Mouse (Mus musculus): Measurements from ENCODE around the gene Cdh22. TPM values are rescaled to one million over a fixed set of nuclear protein-coding genes. Genes with fewer than 3 reads are reported as not detected.

Gene Cdh22
- total RNA-seq, 2 experiments from 2014 or later = 50.3 to 58.7 TPM

DNA sequence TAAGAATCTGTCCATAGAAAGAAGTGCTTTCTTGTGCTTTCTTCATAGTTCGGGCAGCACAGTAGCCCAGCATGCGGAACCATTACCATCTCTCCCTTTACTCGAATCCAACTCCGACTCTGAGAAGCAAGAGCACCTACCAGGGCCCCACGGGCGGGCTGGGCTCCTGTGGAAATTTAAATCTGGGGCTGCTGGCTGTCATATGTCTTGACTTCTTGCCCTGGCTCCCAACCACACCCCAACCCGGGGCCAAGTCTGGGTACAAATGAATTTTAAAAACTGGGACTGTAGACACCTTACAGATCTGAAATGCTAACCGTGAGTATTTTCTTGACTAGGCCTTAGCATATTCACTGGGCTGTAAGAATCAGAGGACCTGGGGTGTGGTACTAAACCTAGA is 18.6 kb upstream of the Cdh22 start:
- DNase-seq (ENCODE audit: low spot score in 2 of 2) = no peak
- intact Hi-C loops (cut with DNase I) = no loop called here

DNA sequence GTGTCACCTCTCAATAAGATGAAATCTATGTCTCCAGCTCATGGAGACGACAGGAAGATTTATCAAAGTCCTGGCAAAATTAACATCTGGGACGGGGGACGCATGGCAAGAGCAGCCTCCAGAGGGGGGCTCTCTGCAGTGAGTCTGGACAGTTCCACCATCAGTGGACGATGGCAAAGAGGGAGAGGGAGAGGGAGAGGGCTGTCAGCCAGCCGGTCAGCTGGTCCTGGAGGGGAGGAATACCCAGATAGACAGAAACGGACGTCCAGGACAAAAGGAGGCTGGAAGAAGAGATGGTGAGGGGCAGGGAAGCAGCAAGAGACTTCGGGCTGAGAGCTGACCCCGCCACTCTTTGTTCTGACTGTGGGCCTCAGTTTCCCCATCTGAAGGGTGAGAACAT is 18.1 kb upstream of the Cdh22 start:
- no peak for DNase-seq (ENCODE audit: low spot score in 2 of 2)
- intact Hi-C loops (cut with DNase I) = no loop called here

DNA sequence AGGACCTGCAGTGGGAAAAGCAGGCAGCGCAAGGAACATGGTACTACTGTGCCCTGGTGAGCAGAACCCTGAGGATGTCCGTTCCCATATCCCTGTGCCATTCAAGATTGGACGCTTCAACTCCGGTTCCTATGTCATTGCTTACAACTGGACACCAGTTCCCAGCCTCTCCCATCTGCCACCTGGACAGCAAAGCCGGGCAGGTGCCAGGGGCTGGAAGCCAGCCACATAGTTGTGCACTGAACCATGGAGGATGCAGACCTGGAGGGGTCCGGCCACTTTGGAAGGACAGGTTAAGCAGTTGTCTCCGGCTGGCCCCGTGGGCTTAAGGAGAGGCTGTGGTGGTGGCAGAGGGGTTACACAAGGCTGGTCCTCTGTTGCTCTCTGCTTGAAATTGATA is 17.7 kb upstream of the Cdh22 start:
- no peak for DNase-seq (ENCODE audit: low spot score in 2 of 2)
- intact Hi-C loops (cut with DNase I) = no loop called here

DNA sequence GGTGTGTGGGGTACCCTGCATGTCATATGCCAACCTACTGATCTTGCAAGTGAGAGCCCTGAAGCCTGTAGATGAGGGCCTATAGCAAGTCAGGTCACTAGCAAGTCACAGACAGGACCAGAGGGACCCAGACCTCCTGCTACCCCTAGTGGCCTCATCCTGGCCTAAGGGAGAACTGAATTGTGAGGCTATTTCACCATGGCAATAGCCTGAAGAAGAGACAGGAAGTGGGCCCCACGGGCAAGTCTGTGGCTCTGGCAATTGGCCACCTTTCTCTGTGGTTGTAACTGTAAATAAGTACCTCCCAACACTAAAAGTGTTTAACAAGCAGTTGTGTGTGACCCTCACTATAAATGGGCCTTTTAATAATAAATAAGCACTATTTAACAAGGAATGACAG is 16.2 kb upstream of the Cdh22 start:
- intact Hi-C loops (cut with DNase I) = no loop called here
- DNase-seq (ENCODE audit: low spot score in 2 of 2) = no peak

DNA sequence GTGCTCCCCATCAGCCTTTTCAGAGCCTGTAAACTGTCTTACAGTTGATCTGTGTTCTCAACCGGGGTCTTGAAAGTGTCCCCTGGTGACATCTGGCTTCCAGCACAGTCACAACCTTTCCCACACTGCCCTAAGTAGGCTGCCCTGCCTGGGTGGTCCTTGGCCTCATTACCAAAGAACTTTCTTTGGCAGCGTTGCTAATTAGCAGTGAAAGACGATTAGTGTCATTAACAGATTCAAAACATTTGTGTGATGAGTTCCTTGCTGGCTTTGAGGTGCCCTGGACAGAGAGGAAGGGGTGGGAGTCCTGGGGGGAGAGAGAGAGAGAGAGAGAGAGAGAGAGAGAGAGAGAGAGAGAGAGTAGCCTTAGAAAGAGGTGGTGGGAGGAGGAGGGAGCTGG is 14.3 kb upstream of the Cdh22 start:
- DNase-seq (ENCODE audit: low spot score in 2 of 2) = no peak
- intact Hi-C loops (cut with DNase I) = no loop called here

DNA sequence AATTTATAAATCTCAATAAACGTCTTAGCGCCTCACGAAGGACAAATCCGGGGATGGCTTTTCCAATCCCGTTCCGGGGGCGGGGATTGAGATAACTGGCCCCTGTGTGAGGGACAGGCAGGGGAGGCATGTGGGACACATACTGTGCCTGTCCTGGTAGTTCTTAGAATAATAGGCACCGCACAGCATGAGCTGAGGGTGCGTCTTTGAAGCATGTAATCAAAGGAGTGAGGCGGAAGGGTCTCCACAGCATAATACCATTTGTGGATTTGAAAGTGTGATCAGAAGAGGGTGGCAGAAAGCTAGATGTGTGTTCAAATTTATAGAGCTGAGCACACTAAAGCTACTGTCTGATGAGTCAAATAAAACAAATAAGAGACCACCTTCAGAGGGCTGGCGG is 11.7 kb upstream of the Cdh22 start:
- intact Hi-C loops (cut with DNase I) = no loop called here
- DNase-seq (ENCODE audit: low spot score in 2 of 2) = no peak

DNA sequence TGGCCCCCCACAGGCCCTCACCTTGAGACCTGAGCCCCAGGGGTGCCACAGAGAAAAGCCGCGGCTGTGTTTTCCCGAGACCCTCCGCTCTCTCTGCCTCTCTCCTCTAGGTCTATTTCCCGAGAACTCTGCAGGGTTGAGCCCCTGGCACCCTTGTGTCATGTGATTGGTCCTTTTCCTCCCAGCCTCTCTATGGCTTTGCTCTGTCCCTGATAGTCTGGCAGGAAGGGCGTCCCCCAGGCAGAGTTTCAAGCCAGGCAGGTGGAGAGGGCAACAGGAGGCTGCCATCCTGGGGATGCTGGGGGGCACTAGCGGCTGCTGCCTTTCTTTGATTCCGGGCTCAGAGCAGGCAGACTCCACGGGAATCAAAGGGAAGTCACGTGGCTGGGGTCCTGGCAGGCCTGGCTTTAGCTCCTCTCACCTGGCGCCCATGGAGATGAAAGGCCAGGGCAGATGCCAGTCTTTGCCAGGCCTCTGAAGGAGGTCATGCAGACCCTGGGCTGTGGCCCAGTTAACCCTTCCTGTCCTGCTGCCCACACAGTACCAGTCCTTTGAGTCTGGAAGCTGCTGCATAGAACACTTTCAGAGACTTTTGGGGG is 8.6 kb upstream of the Cdh22 start:
- DNase-seq (ENCODE audit: low spot score in 2 of 2) = no peak
- intact Hi-C loops (cut with DNase I) = no loop called here

DNA sequence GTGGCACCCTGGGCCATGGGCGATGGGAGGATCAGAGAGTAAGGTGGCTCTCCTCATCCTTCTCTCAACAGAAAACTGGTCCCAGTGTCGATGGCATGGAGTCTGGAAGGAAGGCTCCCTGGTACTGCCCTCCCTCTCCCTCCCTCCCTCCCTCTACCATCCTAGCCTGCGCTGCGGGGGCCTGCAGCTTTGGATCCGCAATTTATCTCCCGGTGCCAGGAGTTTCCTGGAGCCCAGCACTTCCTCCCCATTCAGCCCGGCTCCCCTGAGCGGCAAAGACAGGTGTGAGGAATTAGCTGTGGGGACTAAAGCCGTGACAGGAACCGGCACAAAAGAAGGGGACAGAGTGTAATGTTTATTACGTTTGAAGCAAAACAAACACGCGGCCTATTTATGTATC is 7.9 kb upstream of the Cdh22 start:
- DNase-seq (ENCODE audit: low spot score in 2 of 2) = no peak
- intact Hi-C loops (cut with DNase I) = no loop called here

DNA sequence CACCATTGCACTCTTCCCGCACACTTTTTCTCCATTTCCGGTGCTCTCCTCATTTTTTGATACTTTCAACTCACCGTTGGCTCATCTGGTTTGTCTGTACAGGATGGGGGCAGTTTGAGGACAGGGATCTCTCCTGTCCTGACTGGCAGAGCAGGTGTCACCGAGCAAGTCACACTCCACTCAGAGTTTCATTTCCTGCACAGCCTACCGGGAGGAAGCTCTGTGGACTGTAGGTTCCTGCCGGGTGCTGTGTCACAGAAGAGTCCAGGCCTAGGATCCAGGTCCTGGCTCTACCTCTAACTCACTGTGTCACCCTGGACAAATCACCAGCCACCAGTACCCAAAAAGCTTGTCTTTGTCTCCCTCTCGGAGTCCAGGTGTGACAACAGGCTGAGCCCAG is 7.1 kb upstream of the Cdh22 start:
- DNase-seq (ENCODE audit: low spot score in 2 of 2) = no peak
- intact Hi-C loops (cut with DNase I) = no loop called here

DNA sequence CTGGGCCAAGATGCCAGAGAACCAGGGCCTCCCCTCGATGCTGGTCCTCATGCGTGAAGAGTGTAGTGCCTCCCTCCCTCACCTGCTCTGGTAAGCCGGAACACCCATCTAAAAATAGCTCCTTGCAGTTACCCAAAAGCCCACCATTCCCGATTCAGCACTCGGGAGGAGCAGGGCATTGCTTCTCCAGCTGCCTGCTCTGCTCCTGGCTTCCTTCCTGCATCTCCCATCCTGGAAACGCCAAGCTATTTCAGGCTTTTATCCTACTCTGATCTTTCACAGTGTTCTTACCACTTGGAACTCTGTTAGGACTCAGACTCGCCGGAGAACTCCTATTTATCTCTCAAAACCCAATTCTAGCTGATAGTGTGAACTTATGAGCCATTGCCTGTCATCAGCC is 5.7 kb upstream of the Cdh22 start:
- intact Hi-C loops (cut with DNase I) = no loop called here
- DNase-seq (ENCODE audit: low spot score in 2 of 2) = no peak

DNA sequence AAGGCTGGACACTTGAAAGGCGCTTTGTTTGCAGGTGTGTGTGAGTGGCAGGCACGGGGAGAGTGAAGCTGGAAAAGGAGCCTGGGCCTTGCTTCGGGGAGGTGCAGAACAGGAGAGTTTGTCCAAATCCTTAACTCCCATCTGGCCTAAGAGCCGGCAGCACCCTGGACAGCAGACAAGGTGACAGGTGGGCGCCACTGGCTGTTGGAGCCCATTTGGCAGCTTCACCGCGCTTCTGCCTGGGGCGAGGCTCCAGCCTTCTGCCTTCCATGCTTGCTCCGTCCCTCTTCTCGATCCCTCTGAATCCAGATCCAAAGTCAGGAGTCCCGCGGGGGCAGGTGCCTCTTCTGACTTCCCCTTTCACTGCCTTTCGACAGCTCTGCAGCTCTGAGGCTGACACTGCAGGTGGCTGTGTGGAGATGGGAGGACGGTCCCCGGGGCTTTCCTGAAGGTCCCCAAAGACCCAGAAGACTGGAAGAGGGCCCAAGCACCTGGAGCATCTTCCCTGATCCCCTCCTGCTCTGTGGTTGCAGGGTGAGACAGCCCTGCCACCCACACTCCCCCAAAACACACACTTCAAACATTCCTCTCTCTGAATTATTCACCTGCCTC is 5.0 kb upstream of the Cdh22 start:
- intact Hi-C loops (cut with DNase I) = loop anchor here (5.0 kb wide), 1 partner anchor 33 kb away; no protein-coding TSS in a partner anchor
- DNase-seq (ENCODE audit: low spot score in 2 of 2) = no peak

DNA sequence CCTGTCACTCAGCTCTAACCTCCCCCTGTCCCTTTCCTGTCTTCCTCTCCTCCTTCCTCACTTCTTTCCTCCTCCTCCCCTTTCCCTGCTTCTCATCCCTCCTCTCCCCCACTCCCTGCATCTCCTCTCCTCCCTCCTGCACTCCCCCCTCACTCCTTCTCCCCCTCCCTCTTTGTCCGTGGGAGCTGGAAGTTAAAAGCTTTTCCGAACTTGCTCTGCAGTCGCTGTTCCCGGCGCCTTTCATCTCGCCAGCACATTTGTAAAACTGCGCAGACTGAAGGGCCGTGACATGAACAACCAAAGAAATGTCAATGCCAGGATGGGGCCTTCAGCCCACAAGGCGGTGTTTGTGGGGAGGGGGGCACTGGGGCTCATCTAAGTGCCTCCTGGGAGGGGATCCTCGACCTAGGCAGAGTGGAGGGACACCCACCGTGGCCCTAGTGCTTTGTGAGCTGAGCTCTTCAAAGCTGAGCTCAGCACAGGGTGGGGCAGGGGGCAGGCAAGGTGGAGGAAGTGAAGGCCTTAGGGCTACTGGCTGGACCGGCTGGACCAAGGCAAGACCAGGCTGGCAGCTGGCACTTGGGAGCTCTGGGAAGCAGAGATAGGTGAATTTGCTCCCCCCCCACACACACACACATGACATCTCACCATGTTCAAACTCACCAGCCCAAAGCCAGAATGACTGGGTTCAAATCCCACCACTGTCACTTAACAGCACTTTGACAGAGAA is 3.9 kb upstream of the Cdh22 start:
- intact Hi-C loops (cut with DNase I) = loop anchor here (5.0 kb wide), 1 partner anchor 34 kb away; no protein-coding TSS in a partner anchor
- no peak for DNase-seq (ENCODE audit: low spot score in 2 of 2)

DNA sequence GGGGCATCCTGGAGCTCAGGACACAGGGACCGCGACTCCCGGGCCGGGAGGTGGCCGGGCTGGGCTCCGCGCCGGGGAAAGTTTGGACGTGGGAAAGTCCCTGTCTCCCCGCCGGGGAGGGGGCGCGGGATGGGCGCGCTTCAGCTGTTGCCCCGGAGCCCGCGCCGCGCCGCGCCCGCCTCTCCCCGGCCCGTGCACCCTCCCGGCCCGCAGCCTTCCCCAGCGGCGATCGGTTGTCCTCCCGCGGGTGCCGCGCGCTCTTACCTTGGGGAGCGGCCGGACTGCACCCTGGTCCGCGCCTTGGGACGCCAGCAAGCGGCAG is 401 bp downstream of the Cdh22 start:
- no peak for DNase-seq (ENCODE audit: low spot score in 2 of 2)
- intact Hi-C loops (cut with DNase I) = loop anchor here (1.0 to 5.0 kb wide), 2 partner anchors 67 to 158 kb away; no protein-coding TSS in a partner anchor

DNA sequence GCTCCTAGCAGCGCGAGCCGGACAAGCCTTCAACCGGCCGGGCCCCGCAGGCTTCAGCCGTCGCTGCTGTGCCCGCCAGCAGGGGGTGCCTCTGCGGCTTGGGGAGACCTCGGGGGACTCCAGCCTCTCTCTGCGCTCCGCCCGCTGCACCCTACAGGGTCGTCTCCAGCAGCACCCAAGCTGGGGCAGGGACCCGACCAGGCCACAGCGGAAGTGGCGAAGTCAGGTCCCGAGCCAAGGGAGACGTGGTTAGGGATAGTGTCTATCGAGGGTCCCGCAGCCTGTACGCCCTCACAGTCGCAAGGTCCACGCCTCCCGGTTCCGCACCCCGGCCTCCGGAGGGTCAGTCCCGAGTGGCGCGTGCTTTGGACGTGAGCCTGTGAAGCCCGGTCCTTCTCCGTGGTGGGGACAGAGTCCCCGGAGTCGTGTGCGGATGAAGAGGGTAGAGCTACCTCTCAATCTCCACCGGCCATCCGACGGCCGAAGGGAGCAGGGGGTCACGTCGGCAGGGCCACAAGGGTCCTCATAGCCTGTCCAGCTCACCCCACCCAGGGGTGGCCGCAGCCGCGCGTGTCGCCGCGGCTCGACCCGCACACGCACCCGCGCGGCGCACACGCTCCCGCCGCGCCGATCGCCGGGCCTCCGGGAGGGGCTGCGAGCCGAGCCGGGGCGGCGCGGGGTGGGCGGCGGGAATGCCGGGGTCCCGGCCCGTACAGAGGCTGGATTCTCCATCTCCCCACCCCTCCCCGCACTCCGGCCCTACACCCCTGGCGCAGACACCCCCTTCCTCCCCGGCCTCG is 962 bp downstream of the Cdh22 start:
- intact Hi-C loops (cut with DNase I) = loop anchor here (1.0 to 5.0 kb wide), 2 partner anchors 66 to 157 kb away; no protein-coding TSS in a partner anchor
- DNase-seq (ENCODE audit: low spot score in 2 of 2) = peak; percentile 48 to 58

DNA sequence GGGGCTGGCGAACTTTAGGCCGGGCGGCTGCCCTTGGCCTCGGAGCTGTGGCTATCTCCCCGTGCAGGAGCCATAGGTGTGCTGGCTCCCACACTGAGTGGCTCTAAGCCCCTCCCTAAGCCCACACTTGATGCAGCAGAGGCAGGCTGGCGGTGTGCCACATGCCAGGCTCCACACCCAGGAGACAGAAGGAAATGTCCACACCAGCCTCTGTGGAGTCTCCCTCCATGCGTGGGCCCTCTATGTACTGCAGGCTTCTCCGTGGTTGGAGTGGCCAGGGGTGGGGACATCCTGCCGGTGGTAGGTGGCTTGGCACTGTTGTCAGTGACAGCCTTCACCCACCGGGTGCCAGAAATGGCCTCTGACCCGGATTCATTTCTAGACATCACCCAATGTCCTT is 5.6 kb downstream of the Cdh22 start:
- DNase-seq (ENCODE audit: low spot score in 2 of 2) = no peak
- intact Hi-C loops (cut with DNase I) = no loop called here

DNA sequence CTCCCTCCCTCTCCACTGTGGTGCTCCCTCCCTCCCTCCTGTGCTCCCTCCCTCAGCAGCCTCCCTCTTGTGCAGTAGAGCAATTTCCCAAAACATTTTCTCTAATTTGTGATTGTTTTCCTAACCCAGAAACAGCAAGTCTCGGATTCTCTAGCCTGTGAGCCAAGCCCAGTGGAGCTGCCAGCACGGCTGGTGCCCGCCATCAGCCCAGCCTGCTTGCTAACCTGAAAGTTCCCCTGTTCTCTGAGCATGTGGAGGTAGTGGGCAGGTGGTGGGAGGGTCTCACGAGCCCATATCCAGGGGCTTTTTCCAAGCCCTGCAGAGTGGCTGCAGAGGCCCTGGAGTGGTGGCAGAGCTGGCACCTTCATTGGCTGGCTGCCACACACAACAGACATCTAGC is 10.8 kb downstream of the Cdh22 start:
- DNase-seq (ENCODE audit: low spot score in 2 of 2) = peak in 1 of 2 experiments; percentile 40
- intact Hi-C loops (cut with DNase I) = no loop called here

DNA sequence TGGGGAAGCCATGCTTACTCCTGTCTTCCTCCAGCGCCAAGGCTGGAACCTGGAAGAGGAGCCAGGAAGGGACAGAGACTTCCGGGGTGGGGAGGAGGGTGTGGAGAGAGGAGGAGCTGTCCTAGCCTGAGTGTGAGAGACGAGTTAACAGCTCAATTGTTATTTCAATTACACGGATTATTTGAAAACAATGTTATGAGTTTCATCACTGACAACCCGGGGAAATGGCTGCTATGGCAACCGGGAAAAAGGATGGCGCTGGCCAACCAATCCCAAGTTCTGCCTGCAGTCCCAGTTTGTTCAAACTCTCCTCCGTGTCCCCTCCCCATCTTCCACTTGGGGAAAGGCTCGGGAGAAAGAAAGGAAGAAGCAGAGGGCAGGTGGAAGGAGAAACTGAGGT is 12.7 kb downstream of the Cdh22 start:
- intact Hi-C loops (cut with DNase I) = no loop called here
- DNase-seq (ENCODE audit: low spot score in 2 of 2) = no peak

DNA sequence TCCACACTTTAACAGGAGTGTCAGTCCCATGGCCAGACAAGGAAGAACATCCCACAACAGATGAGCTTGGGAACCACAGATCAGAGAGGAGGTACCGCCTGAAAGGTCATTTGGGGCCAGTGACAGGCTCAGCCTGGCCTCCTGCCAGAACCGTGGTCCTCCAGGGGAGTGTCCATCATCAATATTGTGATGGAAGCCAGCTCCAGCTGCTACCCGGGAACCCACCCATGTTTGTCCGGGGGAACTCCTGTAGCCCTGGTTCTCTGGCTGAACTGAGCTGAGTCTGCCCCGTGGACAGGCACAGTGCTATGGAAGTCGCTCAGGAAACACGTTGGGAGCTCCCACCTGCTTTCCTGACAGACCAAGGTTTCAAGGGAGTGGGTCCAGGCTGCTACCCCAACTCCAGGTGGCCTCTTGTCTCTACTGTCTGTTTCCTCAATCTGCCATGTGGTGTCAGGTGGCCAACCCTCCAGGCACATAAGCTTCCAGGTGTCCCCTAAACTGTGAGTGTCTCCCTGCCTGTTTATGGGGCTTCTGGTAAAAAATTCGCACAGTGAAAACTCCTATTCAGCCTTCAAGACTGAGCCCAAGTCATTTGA is 14.2 kb downstream of the Cdh22 start:
- no peak for DNase-seq (ENCODE audit: low spot score in 2 of 2)
- intact Hi-C loops (cut with DNase I) = no loop called here

DNA sequence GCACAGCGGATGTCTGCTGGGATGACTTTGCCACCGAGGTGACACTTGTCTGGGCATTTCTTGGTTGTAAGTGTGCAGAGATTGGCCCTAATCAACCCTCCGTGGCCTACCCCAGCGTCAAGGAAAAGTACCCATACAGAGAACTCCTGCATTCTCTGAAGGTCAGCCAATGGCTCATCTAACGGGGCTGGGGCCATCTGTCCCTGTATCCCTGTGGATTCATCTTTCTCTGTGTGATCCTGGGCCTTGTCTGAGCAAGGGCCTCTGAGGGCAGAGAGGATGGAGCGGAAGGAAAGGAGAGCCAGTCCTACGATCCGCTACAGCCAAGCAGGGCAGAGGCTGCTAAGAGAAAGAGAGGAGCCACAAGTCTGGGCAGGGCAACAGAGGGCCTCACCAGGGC is 15.7 kb downstream of the Cdh22 start:
- intact Hi-C loops (cut with DNase I) = no loop called here
- DNase-seq (ENCODE audit: low spot score in 2 of 2) = no peak
